Mouse (Mus musculus): ENCODE data around the gene Olfr786. TPM values are rescaled to one million over a fixed set of nuclear protein-coding genes. Genes with fewer than 3 reads are reported as not detected.

Gene Olfr786
- not detected for total RNA-seq (2021)
- long read RNA-seq, experiment 1: 0 reads
- long read RNA-seq, experiment 2: 0 reads

DNA sequence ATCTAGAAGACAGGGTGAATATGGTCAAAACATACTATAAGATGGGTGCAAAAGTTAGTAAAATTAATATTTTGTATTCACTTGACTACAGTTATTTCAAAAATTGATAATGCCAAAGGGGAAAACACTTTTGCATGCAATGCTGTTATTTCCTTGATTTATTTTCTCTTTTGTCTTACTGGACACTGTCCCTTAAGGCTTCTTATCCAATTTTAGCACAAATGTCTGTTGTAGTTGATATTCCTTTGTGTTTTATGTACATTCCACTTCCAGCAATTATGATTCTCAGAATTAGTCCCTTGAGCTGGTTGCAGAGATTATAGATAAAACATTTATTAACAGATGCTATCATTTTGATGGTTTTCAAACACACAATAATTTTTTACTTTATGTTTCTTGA lies at the start of gene Olfr786:
Gene Olfr786 (plus strand): TSS at position 301 of the 400 bp plus-strand sequence.
- DNase-seq: no peak

DNA sequence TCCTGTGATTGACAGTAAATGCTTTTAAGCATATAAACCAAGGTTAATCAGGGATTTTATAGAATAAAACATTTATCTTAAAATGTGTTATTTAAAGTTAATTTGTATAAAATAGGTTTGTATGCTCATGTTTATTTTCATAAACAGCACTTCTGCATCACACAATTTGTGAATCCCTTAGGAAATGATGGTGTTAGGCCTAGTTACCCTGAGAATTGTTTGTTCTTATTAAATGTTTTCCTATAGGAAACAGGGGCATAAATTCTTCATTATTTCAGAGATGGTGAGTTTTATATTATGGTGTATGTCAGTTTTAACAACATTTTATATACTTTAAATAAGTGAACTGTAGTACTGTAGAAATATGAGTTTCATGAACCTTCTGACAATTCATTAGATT lies 43.3 kb upstream of the Olfr786 start, which contains the start of gene Olfr784:
Gene Olfr784 (plus strand): TSS at position 301 of the 400 bp plus-strand sequence.
- DNase-seq: no peak

DNA sequence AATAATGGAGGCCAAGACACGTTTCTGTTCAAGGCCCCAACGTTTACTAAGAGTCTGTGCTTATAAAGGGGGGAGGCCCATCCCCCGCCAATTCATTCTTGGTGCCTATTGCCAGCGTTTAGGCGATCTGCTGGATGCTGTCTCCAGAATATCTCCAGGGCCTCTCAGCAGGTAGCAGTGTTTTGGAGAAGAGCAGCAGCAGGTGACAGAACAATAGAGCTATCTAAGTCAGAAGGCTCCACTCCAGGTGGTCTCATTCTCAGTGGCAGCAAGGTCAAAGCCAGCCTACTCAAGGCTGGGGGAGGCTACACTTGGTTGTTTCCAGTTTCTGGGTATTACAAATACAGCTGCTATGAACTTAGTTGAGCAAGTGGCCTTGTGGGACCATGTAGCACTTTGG lies 26.2 kb upstream of the Olfr786 start:
- no peak for DNase-seq

GRCm38 (mm10) chr10:129405126-129405525 lies 22.0 kb upstream of the Olfr786 start, which contains the start of gene Olfr785:
Gene Olfr785 (plus strand): TSS chr10:129405426.
- DNase-seq: no peak

- DNase-seq: no peak
Measured at GRCm38 (mm10) chr10:129461562-129461961, 34.5 kb downstream of the Olfr786 start, which contains the start of gene Olfr787. Gene Olfr787 (plus strand): TSS chr10:129461862.

DNA sequence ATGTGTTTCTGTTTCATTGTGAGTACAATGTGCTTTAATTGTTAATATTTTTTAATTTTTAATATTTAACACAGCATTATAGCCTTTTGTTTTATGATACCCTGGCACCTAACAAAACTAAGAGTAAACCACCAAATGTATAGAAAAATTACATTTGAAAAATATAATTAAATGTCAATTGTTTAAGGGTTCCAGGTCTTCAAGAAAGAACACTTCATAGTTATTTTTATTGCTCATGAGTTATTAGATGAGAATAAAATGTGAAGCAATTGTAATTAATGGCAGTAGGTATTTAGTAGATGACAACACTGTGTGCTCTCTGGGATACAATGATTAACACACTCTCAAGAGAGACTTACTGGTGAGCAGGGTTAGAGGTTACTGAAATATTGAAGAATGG lies 43.6 kb downstream of the Olfr786 start, which contains the start of gene Olfr788:
Gene Olfr788 (plus strand): TSS at position 301 of the 400 bp plus-strand sequence.
- no peak for DNase-seq

- DNase-seq: no peak
Measured at GRCm38 (mm10) chr10:129473256-129473655, 46.1 kb downstream of the Olfr786 start.

GRCm38 (mm10) chr10:129473723-129474122 lies 46.6 kb downstream of the Olfr786 start:
- DNase-seq: no peak

DNA sequence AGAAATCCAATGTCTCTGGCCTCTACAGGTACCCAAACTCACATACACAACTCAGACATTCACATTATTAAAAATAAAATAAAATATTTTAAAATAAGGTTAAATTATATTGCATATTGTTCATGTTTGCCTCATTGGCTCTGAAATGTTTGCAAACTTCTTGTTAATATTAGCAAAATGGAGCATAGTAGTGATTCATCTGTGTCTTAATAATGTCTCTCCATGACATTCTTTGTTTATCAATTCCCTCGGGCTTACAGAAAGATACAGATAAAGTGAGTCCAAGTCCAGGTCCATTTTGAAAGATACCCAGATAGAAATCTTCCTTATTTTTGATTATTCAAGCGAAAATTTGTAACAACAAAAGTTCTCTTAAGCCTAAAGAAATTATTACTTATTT lies 57.3 kb downstream of the Olfr786 start, which contains the start of gene Olfr789:
Gene Olfr789 (plus strand): TSS at position 301 of the 400 bp plus-strand sequence.
- no peak for DNase-seq

Other genes with a start within 250 kb of the Olfr786 start
- not detected for gene Olfr772, start 249.4 kb upstream of the Olfr786 start, total RNA-seq (2021)
- not detected for gene Olfr773, start 239.9 kb upstream of the Olfr786 start, total RNA-seq (2021)
- gene Olfr774, start 191.1 kb upstream of the Olfr786 start, total RNA-seq (2021): not detected
- not detected for gene Olfr775, start 178.9 kb upstream of the Olfr786 start, total RNA-seq (2021)
- gene Olfr776, start 168.2 kb upstream of the Olfr786 start, total RNA-seq (2021): not detected
- gene Olfr777, start 155.8 kb upstream of the Olfr786 start, total RNA-seq (2021): not detected
- not detected for gene Olfr780, start 109.2 kb upstream of the Olfr786 start, total RNA-seq (2021)
- gene Olfr781, start 98.5 kb upstream of the Olfr786 start, total RNA-seq (2021): not detected
- gene Olfr782, start 78.5 kb upstream of the Olfr786 start, total RNA-seq (2021): not detected
- not detected for gene Olfr784, start 43.2 kb upstream of the Olfr786 start, total RNA-seq (2021)
- gene Olfr785, start 21.9 kb upstream of the Olfr786 start, total RNA-seq (2021): not detected
- gene Olfr787, start 34.6 kb downstream of the Olfr786 start, total RNA-seq (2021): not detected
- gene Olfr788, start 43.7 kb downstream of the Olfr786 start, total RNA-seq (2021): not detected
- gene Olfr789, start 57.4 kb downstream of the Olfr786 start, total RNA-seq (2021): not detected
- not detected for gene Olfr790, start 71.2 kb downstream of the Olfr786 start, total RNA-seq (2021)
- not detected for gene Olfr791, start 94.5 kb downstream of the Olfr786 start, total RNA-seq (2021)
- gene Olfr792, start 111.9 kb downstream of the Olfr786 start, total RNA-seq (2021): not detected
- gene Olfr794, start 140.3 kb downstream of the Olfr786 start, total RNA-seq (2021): not detected
- not detected for gene Olfr796, start 185.3 kb downstream of the Olfr786 start, total RNA-seq (2021)
- gene Olfr798, start 200.6 kb downstream of the Olfr786 start, total RNA-seq (2021): not detected
- gene Olfr799, start 210.2 kb downstream of the Olfr786 start, total RNA-seq (2021): not detected
- gene Olfr800, start 230.4 kb downstream of the Olfr786 start, total RNA-seq (2021): not detected
- not detected for gene Olfr801, start 246.6 kb downstream of the Olfr786 start, total RNA-seq (2021)

Data from gastrocnemius, postnatal 10 days (tissue).